Mouse (Mus musculus): Measurements from ENCODE around the gene Nagk. TPM values are rescaled to one million over a fixed set of nuclear protein-coding genes. Genes with fewer than 3 reads are reported as not detected.

The Nagk gene
- total and polyA plus RNA-seq, 3 experiments = 4.8 to 11.6 (median 9.8) TPM

DNA sequence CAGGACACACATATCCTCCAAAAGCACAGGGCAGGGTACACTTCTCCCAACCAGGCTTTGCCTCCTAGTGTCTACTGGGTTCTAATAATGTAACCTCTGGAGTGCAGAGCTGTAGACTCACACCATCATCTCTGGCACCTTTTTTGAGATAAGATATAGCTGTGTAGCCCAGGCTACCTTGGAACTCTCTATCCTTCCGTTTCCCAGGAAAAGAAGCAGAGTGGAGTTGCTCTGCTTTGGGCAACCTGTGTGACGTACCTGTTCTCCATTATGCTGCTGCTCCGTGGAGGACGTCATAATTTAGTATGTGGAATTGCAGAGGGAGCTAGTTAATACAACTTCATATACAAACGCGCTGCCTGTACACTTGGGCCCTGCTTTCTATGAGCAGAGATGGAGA, 32.4 kb upstream of the Nagk start, which contains the start of gene Ankrd53:
Ankrd53 (plus strand) TSS at position 301 of the 400 bp plus-strand sequence.
- Histone ChIP-seq H3K4me3 (replicated peaks in 1 of 3; ENCODE audit: low read depth in 2 of 3, low read length in 2 of 3, poor library complexity in 1 of 3) (no peak within 1 kb of the TSS), H3K9ac (ENCODE audit: insufficient read depth, low read depth) (no peak within 1 kb of the TSS)

GRCm38 (mm10) chr6:83762880-83763431, 31.8 kb upstream of the Nagk start:
- no peak overlapping the region for H3K4me3 ChIP-seq (replicated peaks in 1 of 3; ENCODE audit: low read depth in 2 of 3, low read length in 2 of 3, poor library complexity in 1 of 3)
- H3K79me2 ChIP-seq (replicated peaks; ENCODE audit: control insufficient read depth, extremely low read depth, insufficient read depth, poor library complexity, severe bottlenecking) = no peaks in the 10 kb centered on the region
- peaks cover 0 to 57% of the 10 kb centered on the region in 2 experiments for H3K36me3 ChIP-seq (replicated peaks in 1 of 2; ENCODE audit: control insufficient read depth in 1 of 2, insufficient read depth in 1 of 2, low read length in 1 of 2)
- H3K9ac ChIP-seq (ENCODE audit: insufficient read depth, low read depth) = no peak overlapping the region
- TF ChIP-seq MAX (IDR thresholded peaks at IDR 0.05; ENCODE audit: low read length) (no peak), ZKSCAN1 (IDR thresholded peaks at IDR 0.05; ENCODE audit: borderline replicate concordance, low read depth, low read length) (no peak)
- no peaks in the 10 kb centered on the region for H3K9me3 ChIP-seq (replicated peaks; ENCODE audit: low read length)
- no peak overlapping the region for H3K4me2 ChIP-seq (ENCODE audit: insufficient read depth, low read depth, poor library complexity, severe bottlenecking)
- no peak for DNase-seq (ENCODE audit: extremely low read depth)
- dilution Hi-C loops (cut with MboI; ENCODE audit: extremely low pct_ligation_motif_present, extremely low pct_unique_long_range_greater_than_20kb, low sequenced_read_pairs) (no loop called here), in situ Hi-C loops (cut with MboI; ENCODE audit: low pct_ligation_motif_present, low pct_unique_long_range_greater_than_20kb, low sequenced_read_pairs) (no loop called here)
- peaks cover 2% of the 10 kb centered on the region for H3K27me3 ChIP-seq (replicated peaks)
- H3K4me1 ChIP-seq (ENCODE audit: control insufficient read depth in 1 of 2, insufficient read depth in 2 of 2) = peaks cover 0 to 2% of the 10 kb centered on the region in 2 experiments; a peak in 2 of 4 replicates
- no peak overlapping the region for H3K27ac ChIP-seq (ENCODE audit: insufficient read depth, low read depth)

More for the DNA sequence above, 32.4 kb upstream of the Nagk start, which contains the start of gene Ankrd53:
- no peak within 1 kb of the TSS for H3K4me2 ChIP-seq (ENCODE audit: insufficient read depth, low read depth, poor library complexity, severe bottlenecking)
- no peak for DNase-seq (ENCODE audit: extremely low read depth)
- H3K9me3 ChIP-seq (replicated peaks; ENCODE audit: low read length) = no peaks in the 10 kb centered on the region
- H3K36me3 ChIP-seq (replicated peaks in 1 of 2; ENCODE audit: control insufficient read depth in 1 of 2, insufficient read depth in 1 of 2, low read length in 1 of 2) = peaks cover 0 to 51% of the 10 kb centered on the region in 2 experiments
- TF ChIP-seq TBP (conservative IDR thresholded peaks at IDR 0.05; ENCODE audit: low read depth, low read length) = no peak
- TF ChIP-seq CTCF (conservative IDR thresholded peaks at IDR 0.05 in 1 of 2, IDR thresholded peaks at IDR 0.05 in 1 of 2; ENCODE audit: low read depth in 2 of 2, low read length in 2 of 2) = no peak
- TF ChIP-seq RCOR1 (conservative IDR thresholded peaks at IDR 0.05; ENCODE audit: low read depth, low read length) = no peak
- TF ChIP-seq IRF4 (IDR thresholded peaks at IDR 0.05; ENCODE audit: low read depth, low read length) = no peak
- no peak for TF ChIP-seq MAX (IDR thresholded peaks at IDR 0.05; ENCODE audit: low read length)
- TF ChIP-seq CHD2 (IDR thresholded peaks at IDR 0.05; ENCODE audit: low read length) = no peak
- TF ChIP-seq POLR2AphosphoS2 (IDR thresholded peaks at IDR 0.05; ENCODE audit: low read depth, low read length) = no peak
- no peak for TF ChIP-seq BHLHE40 (IDR thresholded peaks at IDR 0.05; ENCODE audit: low read depth, low read length)
- no peak for TF ChIP-seq HCFC1 (IDR thresholded peaks at IDR 0.05; ENCODE audit: low read depth, low read length)
- TF ChIP-seq NELFE (IDR thresholded peaks at IDR 0.05; ENCODE audit: low read depth, low read length) = no peak
- no peak for TF ChIP-seq MXI1 (IDR thresholded peaks at IDR 0.05; ENCODE audit: low read depth, low read length)
- TF ChIP-seq ZNF384 (IDR thresholded peaks at IDR 0.05; ENCODE audit: low read depth, low read length) = no peak
- TF ChIP-seq TCF12 (IDR thresholded peaks at IDR 0.05; ENCODE audit: low read depth, low read length) = no peak
- no peak within 1 kb of the TSS for H3K27ac ChIP-seq (ENCODE audit: insufficient read depth, low read depth)
- H3K4me1 ChIP-seq (ENCODE audit: control insufficient read depth in 1 of 2, insufficient read depth in 2 of 2) = peaks cover 0 to 4% of the 10 kb centered on the region in 2 experiments; a peak in 2 of 4 replicates
- dilution Hi-C loops (cut with MboI; ENCODE audit: extremely low pct_ligation_motif_present, extremely low pct_unique_long_range_greater_than_20kb, low sequenced_read_pairs) = no loop called here
- in situ Hi-C loops (cut with MboI; ENCODE audit: low pct_ligation_motif_present, low pct_unique_long_range_greater_than_20kb, low sequenced_read_pairs) = no loop called here
- no peaks in the 10 kb centered on the region for H3K79me2 ChIP-seq (replicated peaks; ENCODE audit: control insufficient read depth, extremely low read depth, insufficient read depth, poor library complexity, severe bottlenecking)
- H3K27me3 ChIP-seq (replicated peaks) = peaks cover 2% of the 10 kb centered on the region

Data from CH12.LX (cell line).